Mouse (Mus musculus): ENCODE data around the gene Prtn3. TPM values are rescaled to one million over a fixed set of nuclear protein-coding genes. Genes with fewer than 3 reads are reported as not detected.

Prtn3 gene
- polyA plus RNA-seq, 1 experiment from 2014 or later, result 7.9 TPM

GRCm38 (mm10) chr10:79916081-79916480 lies 41.8 kb downstream of the Prtn3 start:
- DNase-seq (ENCODE audit: low spot score), result no peak
- Histone ChIP-seq H3K4me2 (ENCODE audit: low read length) (peak overlapping the region; percentile 94), H3K4me1 (replicated peaks; ENCODE audit: insufficient read depth, low read length) (peaks cover 22% of the 10 kb centered on the region), H3K27me3 (ENCODE audit: insufficient read depth, low read length) (peaks cover 30% of the 10 kb centered on the region), H3K36me3 (ENCODE audit: insufficient read depth, low read length) (peaks cover 9% of the 10 kb centered on the region), H3K4me3 (replicated peaks; ENCODE audit: low read depth, low read length) (peak overlapping the region; percentile 82), H3K27ac (peak overlapping the region; percentile 77; the same call in 1 of the 2 replicates), H3K9ac (ENCODE audit: low read depth, low read length) (peak overlapping the region; percentile 90), H3K9me3 (replicated peaks; ENCODE audit: low read length) (no peaks in the 10 kb centered on the region)
- no peak for TF ChIP-seq CTCF (IDR thresholded peaks at IDR 0.05; ENCODE audit: low read depth)
- ATAC-seq (replicated peaks; ENCODE audit: low FRiP score, low read depth), result no peak
- 7% methylated on average over 8 of the region's 8 CpGs for WGBS

GRCm38 (mm10) chr10:79916808-79917531 lies 42.7 kb downstream of the Prtn3 start, which contains the start of gene Kiss1r:
Gene Kiss1r, plus strand, starts transcription at chr10:79916971.
- H3K27me3 ChIP-seq (ENCODE audit: insufficient read depth, low read length), result peaks cover 37% of the 10 kb centered on the region
- 0 out of 2 replicates have a peak, but pooled peaks cover 3% of the 10 kb centered on the region for H3K36me3 ChIP-seq (ENCODE audit: insufficient read depth, low read length)
- peak within 1 kb of the TSS; percentile 90 for H3K9ac ChIP-seq (ENCODE audit: low read depth, low read length)
- peaks cover 28% of the 10 kb centered on the region for H3K4me1 ChIP-seq (replicated peaks; ENCODE audit: insufficient read depth, low read length)
- no peak for TF ChIP-seq CTCF (IDR thresholded peaks at IDR 0.05; ENCODE audit: low read depth)
- DNase-seq (ENCODE audit: low spot score) (peak; percentile 91), ATAC-seq (replicated peaks; ENCODE audit: low FRiP score, low read depth) (peak; percentile 76)
- 2% methylated on average over 42 of the region's 42 CpGs for WGBS
- H3K9me3 ChIP-seq (replicated peaks; ENCODE audit: low read length), result no peaks in the 10 kb centered on the region
- peak within 1 kb of the TSS; percentile 77 for H3K27ac ChIP-seq
- peak within 1 kb of the TSS; percentile 82 for H3K4me3 ChIP-seq (replicated peaks; ENCODE audit: low read depth, low read length)
- peak within 1 kb of the TSS; percentile 94 for H3K4me2 ChIP-seq (ENCODE audit: low read length)

DNA sequence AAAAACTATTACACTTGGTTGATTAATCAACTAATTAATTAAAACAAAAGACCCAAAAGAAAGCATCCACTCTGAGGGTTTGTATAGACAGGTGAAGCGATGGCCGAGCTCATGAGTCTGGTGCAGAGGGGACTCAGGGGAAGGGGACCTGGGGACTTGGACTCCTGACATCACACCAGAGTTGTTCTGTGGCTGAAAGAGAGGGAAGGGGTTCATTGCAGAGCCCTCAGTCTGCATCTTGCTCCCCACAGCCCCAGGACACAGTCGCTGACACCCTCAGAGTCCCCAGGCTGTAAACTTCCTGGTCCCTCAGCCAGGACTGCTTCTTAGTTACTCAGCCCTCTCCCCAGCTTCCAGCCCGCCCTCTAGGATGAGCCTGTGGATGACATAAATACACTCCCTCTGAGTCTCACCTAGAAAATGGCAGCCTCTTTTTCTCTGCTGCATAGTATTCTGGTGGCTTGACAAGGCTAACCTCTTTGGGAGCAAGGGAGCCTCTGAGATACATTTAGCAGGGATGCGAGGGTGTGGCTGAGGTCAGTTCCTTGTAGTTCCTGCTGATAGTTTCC lies 43.3 kb downstream of the Prtn3 start:
- TF ChIP-seq CTCF (IDR thresholded peaks at IDR 0.05; ENCODE audit: low read depth), result no peak
- no peak overlapping the region for H3K9ac ChIP-seq (ENCODE audit: low read depth, low read length)
- H3K4me1 ChIP-seq (replicated peaks; ENCODE audit: insufficient read depth, low read length), result peaks cover 28% of the 10 kb centered on the region
- H3K27me3 ChIP-seq (ENCODE audit: insufficient read depth, low read length), result peaks cover 43% of the 10 kb centered on the region
- no peak overlapping the region for H3K27ac ChIP-seq
- H3K4me2 ChIP-seq (ENCODE audit: low read length), result peak overlapping the region; percentile 94; the same call in 1 of the 2 replicates
- ATAC-seq (replicated peaks; ENCODE audit: low FRiP score, low read depth) (no peak), DNase-seq (ENCODE audit: low spot score) (no peak)
- 75% methylated on average over 5 of the region's 5 CpGs for WGBS
- H3K9me3 ChIP-seq (replicated peaks; ENCODE audit: low read length), result no peaks in the 10 kb centered on the region
- no peaks in the 10 kb centered on the region for H3K36me3 ChIP-seq (ENCODE audit: insufficient read depth, low read length)
- H3K4me3 ChIP-seq (replicated peaks; ENCODE audit: low read depth, low read length), result peak overlapping the region; percentile 82; the same call in 1 of the 2 replicates

- Histone ChIP-seq H3K9me3 (replicated peaks; ENCODE audit: low read length) (no peaks in the 10 kb centered on the region), H3K4me1 (replicated peaks; ENCODE audit: insufficient read depth, low read length) (peaks cover 28% of the 10 kb centered on the region), H3K4me2 (ENCODE audit: low read length) (peak overlapping the region; percentile 50), H3K27me3 (ENCODE audit: insufficient read depth, low read length) (peaks cover 46% of the 10 kb centered on the region), H3K36me3 (ENCODE audit: insufficient read depth, low read length) (no peaks in the 10 kb centered on the region), H3K27ac (no peak overlapping the region), H3K9ac (ENCODE audit: low read depth, low read length) (peak overlapping the region; percentile 29; the same call in 1 of the 2 replicates), H3K4me3 (replicated peaks; ENCODE audit: low read depth, low read length) (peak overlapping the region; percentile 16)
- no peak for TF ChIP-seq CTCF (IDR thresholded peaks at IDR 0.05; ENCODE audit: low read depth)
- ATAC-seq (replicated peaks; ENCODE audit: low FRiP score, low read depth) (no peak), DNase-seq (ENCODE audit: low spot score) (no peak)
- 11% methylated on average over 35 of the region's 35 CpGs for WGBS
Observed at GRCm38 (mm10) chr10:79918231-79919078, 44.2 kb downstream of the Prtn3 start.

GRCm38 (mm10) chr10:79919251-79919849 lies 45.1 kb downstream of the Prtn3 start:
- 8% methylated on average over 21 of the region's 21 CpGs for WGBS
- H3K27ac ChIP-seq, result no peak overlapping the region
- no peak for DNase-seq (ENCODE audit: low spot score)
- H3K27me3 ChIP-seq (ENCODE audit: insufficient read depth, low read length), result peaks cover 46% of the 10 kb centered on the region
- H3K4me3 ChIP-seq (replicated peaks; ENCODE audit: low read depth, low read length), result no peak overlapping the region
- ATAC-seq (replicated peaks; ENCODE audit: low FRiP score, low read depth), result no peak
- no peaks in the 10 kb centered on the region for H3K36me3 ChIP-seq (ENCODE audit: insufficient read depth, low read length)
- peak overlapping the region; percentile 50 for H3K4me2 ChIP-seq (ENCODE audit: low read length)
- H3K4me1 ChIP-seq (replicated peaks; ENCODE audit: insufficient read depth, low read length), result peaks cover 28% of the 10 kb centered on the region
- TF ChIP-seq CTCF (IDR thresholded peaks at IDR 0.05; ENCODE audit: low read depth), result no peak
- H3K9ac ChIP-seq (ENCODE audit: low read depth, low read length), result 0 out of 2 replicates have a peak overlapping the region, but pooled peaks have one; percentile 35
- no peaks in the 10 kb centered on the region for H3K9me3 ChIP-seq (replicated peaks; ENCODE audit: low read length)

All from kidney, postnatal 0 days (tissue).